Mouse (Mus musculus) thymus, postnatal 36 days (tissue): ENCODE data around the gene 4930519P11Rik.
A peak's percentile ranks its signal among the peaks of the same experiment; 100 is the strongest.

Experiments used
- DNase-seq, 2 experiments: peaks; one replicate each; pipeline ENCODE4 v3.0.0; 2022; ENCODE audit warnings: mixed read lengths in 2 of 2

4930519P11Rik gene

GRCm38 (mm10) chr2:154613118-154614115 is at the start of gene 4930519P11Rik, which contains the start of gene Zfp341:
4930519P11Rik (minus strand) TSS chr2:154613437.
Zfp341 (plus strand) TSS chr2:154613297.
- peak; percentile 90 to 94 for DNase-seq

GRCm38 (mm10) chr2:154659531-154660074 is 46.4 kb upstream of the 4930519P11Rik start:
- DNase-seq = no peak

GRCm38 (mm10) chr2:154659070-154659469 is 45.8 kb upstream of the 4930519P11Rik start:
- no peak for DNase-seq

GRCm38 (mm10) chr2:154657486-154658237 is 44.4 kb upstream of the 4930519P11Rik start:
- DNase-seq = peak; percentile 21 to 39

GRCm38 (mm10) chr2:154656710-154657485 is 43.7 kb upstream of the 4930519P11Rik start:
- DNase-seq = peak; percentile 95 to 98

- no peak for DNase-seq
These were observed 42.7 kb upstream of the 4930519P11Rik start for GRCm38 (mm10) chr2:154655878-154656414.

- no peak for DNase-seq
These were observed 41.7 kb upstream of the 4930519P11Rik start for GRCm38 (mm10) chr2:154654976-154655375.

GRCm38 (mm10) chr2:154651363-154651762 is 38.1 kb upstream of the 4930519P11Rik start, which contains the start of gene Chmp4b:
Chmp4b (plus strand) TSS chr2:154651705.
- no peak for DNase-seq

- DNase-seq = no peak
These were observed 37.2 kb upstream of the 4930519P11Rik start for GRCm38 (mm10) chr2:154650404-154650803.

- DNase-seq = peak; percentile 26 to 27
These were observed 34.8 kb upstream of the 4930519P11Rik start for GRCm38 (mm10) chr2:154648086-154648485.

- DNase-seq = peak; percentile 15 to 27
These were observed 33.4 kb upstream of the 4930519P11Rik start for GRCm38 (mm10) chr2:154646634-154647033.

GRCm38 (mm10) chr2:154642712-154643385 is 29.6 kb upstream of the 4930519P11Rik start:
- no peak for DNase-seq

GRCm38 (mm10) chr2:154642005-154642459 is 28.8 kb upstream of the 4930519P11Rik start:
- no peak for DNase-seq

- DNase-seq = no peak
These were observed 27.9 kb upstream of the 4930519P11Rik start for GRCm38 (mm10) chr2:154641176-154641575.

GRCm38 (mm10) chr2:154639115-154639514 is 25.9 kb upstream of the 4930519P11Rik start:
- no peak for DNase-seq

GRCm38 (mm10) chr2:154638521-154638920 is 25.3 kb upstream of the 4930519P11Rik start:
- DNase-seq = no peak

GRCm38 (mm10) chr2:154635826-154636225 is 22.6 kb upstream of the 4930519P11Rik start:
- DNase-seq = no peak

GRCm38 (mm10) chr2:154633876-154634644 is 20.8 kb upstream of the 4930519P11Rik start:
- DNase-seq = no peak

GRCm38 (mm10) chr2:154633039-154633742 is 20.0 kb upstream of the 4930519P11Rik start:
- no peak for DNase-seq
